Mouse (Mus musculus) lung, embryonic 14.5 days (tissue): ENCODE data around the gene Emilin2. TPM values are rescaled to one million over a fixed set of nuclear protein-coding genes. Genes with fewer than 3 reads are reported as not detected.
A peak's percentile ranks its signal among the peaks of the same experiment; 100 is the strongest.

ENCODE experiments used
- ATAC-seq: fragments of 200-750 bp; cut with Nextera tagmentation; 2 replicates; pipeline ENCODE4 v1.8.0; 2017; ENCODE audit warnings: mild to moderate bottlenecking, moderate TSS enrichment, moderate library complexity; ENCODE audit not compliant: insufficient read depth
- DNase-seq: peaks from one replicate; pipeline ENCODE4 v3.0.0-alpha.2; 2015
- H3K27ac ChIP-seq: fragments of 300-500 bp; sonication (generic); 2 replicates; pipeline ENCODE4 v1.5.1; 2014; ENCODE audit warnings: low read depth, mild to moderate bottlenecking, moderate library complexity
- H3K27me3 ChIP-seq: fragments of 300-500 bp; sonication (generic); 2 replicates; pipeline ENCODE4 v1.6.1; 2014; ENCODE audit warnings: low read length, control low read depth; ENCODE audit not compliant: insufficient read depth
- H3K36me3 ChIP-seq: fragments of 300-500 bp; sonication (generic); 2 replicates; pipeline ENCODE4 v1.6.1; 2014; ENCODE audit warnings: control low read depth; ENCODE audit not compliant: insufficient read depth
- H3K4me1 ChIP-seq: fragments of 300-500 bp; sonication (generic); 2 replicates; pipeline ENCODE4 v1.6.1; 2014; ENCODE audit warnings: antibody characterized with exemption, control low read depth; ENCODE audit not compliant: insufficient read depth
- H3K4me2 ChIP-seq: fragments of 300-500 bp; sonication (generic); 2 replicates; pipeline ENCODE4 v1.6.1; 2014; ENCODE audit warnings: mild to moderate bottlenecking
- H3K4me3 ChIP-seq: fragments of 300-500 bp; sonication (generic); 2 replicates; pipeline ENCODE4 v1.5.1; 2014; ENCODE audit warnings: low read depth, low read length
- H3K9ac ChIP-seq: fragments of 300-500 bp; sonication (generic); 2 replicates; pipeline ENCODE4 v1.6.1; 2014
- H3K9me3 ChIP-seq: fragments of 300-500 bp; sonication (generic); 2 replicates; pipeline ENCODE4 v1.6.1; 2016; ENCODE audit warnings: low read depth, low read length, control low read depth
- CTCF ChIP-seq: IDR thresholded peaks from 2 replicates; pipeline ENCODE4 v1.5.1; 2016; ENCODE audit warnings: antibody characterized with exemption, low read depth
- WGBS: fragments of 180-500 bp; shearing (Covaris S2); extraction: QIAGEN DNeasy Blood & Tissue Kit; methylation state at CpG from one replicate; pipeline ENCODE4 v1.1.7; 2014; 5-methylcytosine and 5-hydroxymethylcytosine counted together
- polyA plus RNA-seq: library from polyadenylated mRNA; unstranded; fragments of >200 nt; fragmentation: Nextera tagmentation; extraction: Ambion mirVana; gene quantifications from 2 replicates; pipeline ENCODE4 v1.2.1, GENCODE M21; 2014

The Emilin2 gene
- polyA plus RNA-seq, 1 experiment from 2014 or later: 3.8 TPM

DNA sequence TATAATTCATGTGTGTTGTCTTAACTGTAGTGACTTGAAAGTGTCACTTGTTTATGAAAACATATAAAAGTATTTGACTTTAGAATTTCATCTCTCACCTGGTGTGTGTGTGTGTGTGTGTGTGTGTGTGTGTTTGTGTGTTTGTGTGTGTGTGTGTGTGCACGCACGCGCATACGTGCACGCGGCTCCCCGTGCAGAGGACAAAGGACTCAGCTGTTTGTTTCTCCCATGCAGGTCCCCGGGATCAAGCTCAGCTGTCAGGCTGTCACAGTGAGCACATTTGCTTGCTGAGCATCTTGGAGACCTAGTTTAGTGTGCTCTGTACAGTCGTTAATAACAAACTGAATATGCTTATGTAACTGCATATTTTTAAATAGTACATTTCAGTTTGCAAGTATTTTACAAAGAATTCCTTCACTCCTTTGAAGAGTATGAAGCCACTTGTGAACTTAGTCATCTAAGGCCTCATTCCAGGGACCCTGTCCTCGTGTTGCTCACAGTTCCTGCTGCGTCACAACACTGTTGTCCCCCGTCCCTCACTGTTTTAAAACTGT is 77.7 kb downstream of the Emilin2 start:
- DNase-seq (no peak), ATAC-seq (no peak)
- Histone ChIP-seq H3K36me3 (peaks cover 70% of the 10 kb centered on the region), H3K9ac (no peak overlapping the region), H3K4me2 (no peak overlapping the region), H3K4me3 (no peak overlapping the region), H3K27me3 (no peaks in the 10 kb centered on the region), H3K27ac (no peak overlapping the region), H3K4me1 (no peaks in the 10 kb centered on the region), H3K9me3 (no peaks in the 10 kb centered on the region)
- 82% methylated on average over 12 of the region's 12 CpGs for WGBS
- no peak for TF ChIP-seq CTCF

DNA sequence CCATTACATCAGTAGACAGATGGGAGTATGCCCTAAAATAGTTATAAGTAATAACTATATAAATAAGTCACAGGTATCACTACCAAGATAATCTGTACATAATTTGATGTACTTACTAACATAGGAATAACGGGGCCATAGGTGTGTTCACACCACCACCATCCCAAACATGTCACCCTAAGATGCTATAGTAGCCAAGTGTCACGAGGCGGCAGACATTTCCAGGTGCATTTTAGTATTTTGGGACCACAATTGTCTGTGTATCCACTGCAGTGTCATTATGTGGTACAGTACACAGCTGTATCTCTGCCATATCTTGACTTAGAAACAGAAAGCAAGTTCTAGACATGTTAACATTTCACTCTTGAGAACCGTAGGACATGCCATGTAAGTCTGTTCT is 78.6 kb downstream of the Emilin2 start:
- Histone ChIP-seq H3K4me1 (no peaks in the 10 kb centered on the region), H3K27ac (no peak overlapping the region), H3K4me3 (no peak overlapping the region), H3K27me3 (no peaks in the 10 kb centered on the region), H3K36me3 (peaks cover 61% of the 10 kb centered on the region), H3K4me2 (no peak overlapping the region), H3K9me3 (no peaks in the 10 kb centered on the region), H3K9ac (no peak overlapping the region)
- WGBS: 92% methylated on average over 4 of the region's 4 CpGs
- no peak for TF ChIP-seq CTCF
- ATAC-seq: no peak
- no peak for DNase-seq

DNA sequence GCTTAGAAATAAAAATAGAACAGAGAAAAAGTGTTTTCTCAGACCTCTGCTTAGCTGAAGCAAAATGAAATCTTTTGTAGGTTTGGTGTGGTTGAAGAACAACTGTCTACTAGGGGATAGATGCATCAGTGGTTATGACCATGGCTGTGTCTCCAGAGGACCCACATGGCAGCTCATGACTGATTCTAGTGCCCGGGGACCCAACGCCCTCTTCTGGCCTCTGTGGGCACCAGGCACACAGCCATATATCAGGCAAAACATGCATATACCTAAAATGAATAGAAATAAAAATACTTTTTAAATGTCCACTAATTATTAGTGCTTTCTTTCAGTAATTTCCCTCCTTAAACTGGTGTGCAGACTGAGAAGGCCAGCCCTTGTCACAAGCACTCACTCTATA is 79.8 kb downstream of the Emilin2 start:
- Histone ChIP-seq H3K36me3 (peaks cover 49% of the 10 kb centered on the region), H3K4me2 (no peak overlapping the region)
- no peak for ATAC-seq

DNA sequence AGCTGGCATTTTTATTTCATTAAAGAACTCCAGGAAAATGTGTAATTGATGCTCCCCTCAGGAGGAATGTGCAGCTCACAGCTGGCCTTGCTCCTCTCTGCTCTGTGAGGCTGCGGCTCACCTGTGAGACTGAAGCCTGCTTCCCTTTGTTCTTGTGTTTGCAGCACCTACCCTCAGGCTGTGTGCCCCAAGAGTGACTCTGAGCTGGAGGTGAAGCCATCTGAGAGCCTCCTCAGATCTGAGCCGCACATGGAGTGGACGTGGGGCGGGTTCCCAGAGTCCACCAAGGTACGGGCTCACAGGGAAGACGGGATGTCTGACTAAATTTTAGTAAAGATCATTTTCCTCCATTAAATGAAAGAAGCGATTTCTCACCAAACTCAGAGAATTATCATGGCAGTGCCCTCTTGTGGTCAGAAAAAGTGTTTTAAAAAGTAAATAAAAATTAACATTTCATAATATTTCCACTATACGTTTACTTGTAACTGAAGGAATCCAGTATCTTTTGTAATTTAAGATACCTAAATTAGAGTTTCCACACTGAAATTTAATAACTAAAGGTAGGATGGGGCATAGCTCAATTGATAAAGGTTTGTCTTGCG is 81.6 kb downstream of the Emilin2 start:
- peak; percentile 48; the same call in 1 of the 2 replicates for TF ChIP-seq CTCF
- H3K9ac ChIP-seq: no peak overlapping the region
- no peak overlapping the region for H3K27ac ChIP-seq
- no peaks in the 10 kb centered on the region for H3K4me1 ChIP-seq
- H3K9me3 ChIP-seq: no peaks in the 10 kb centered on the region
- no peak overlapping the region for H3K4me3 ChIP-seq
- 65% methylated on average over 9 of the region's 9 CpGs for WGBS
- H3K4me2 ChIP-seq: no peak overlapping the region
- H3K36me3 ChIP-seq: peaks cover 40% of the 10 kb centered on the region
- ATAC-seq (no peak), DNase-seq (peak; percentile 72)
- H3K27me3 ChIP-seq: no peaks in the 10 kb centered on the region

More for the DNA sequence above, 79.8 kb downstream of the Emilin2 start:
- Histone ChIP-seq H3K27me3 (no peaks in the 10 kb centered on the region), H3K9me3 (no peaks in the 10 kb centered on the region), H3K27ac (no peak overlapping the region), H3K4me1 (no peaks in the 10 kb centered on the region), H3K9ac (no peak overlapping the region), H3K4me3 (no peak overlapping the region)
- 85% methylated on average over 2 of the region's 2 CpGs for WGBS
- no peak for DNase-seq
- no peak for TF ChIP-seq CTCF

DNA sequence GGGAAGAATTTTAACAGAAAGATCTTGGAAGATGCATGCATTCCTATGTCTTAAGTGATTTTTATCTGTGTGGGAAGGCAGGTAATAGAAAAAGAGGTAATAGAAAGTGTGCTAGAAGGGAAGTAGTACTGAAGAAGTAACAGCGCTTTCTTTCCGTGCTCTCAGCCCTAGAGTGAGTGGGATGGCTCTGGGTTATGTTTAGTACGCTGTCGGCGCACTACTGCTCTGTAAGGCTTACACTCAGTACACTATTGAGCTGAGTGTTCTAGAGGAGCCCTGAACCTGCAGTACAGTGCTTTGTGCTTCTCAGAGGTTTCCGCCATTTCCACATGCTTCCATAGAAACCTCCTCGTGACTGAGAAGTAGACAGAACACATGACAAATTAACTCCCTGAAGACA is 83.1 kb downstream of the Emilin2 start:
- H3K36me3 ChIP-seq: peaks cover 35% of the 10 kb centered on the region
- H3K27ac ChIP-seq: no peak overlapping the region
- DNase-seq (no peak), ATAC-seq (no peak)
- H3K4me3 ChIP-seq: no peak overlapping the region
- 82% methylated on average over 7 of the region's 7 CpGs for WGBS
- H3K4me2 ChIP-seq: no peak overlapping the region
- H3K4me1 ChIP-seq: no peaks in the 10 kb centered on the region
- no peak overlapping the region for H3K9ac ChIP-seq
- no peaks in the 10 kb centered on the region for H3K9me3 ChIP-seq
- no peaks in the 10 kb centered on the region for H3K27me3 ChIP-seq
- no peak for TF ChIP-seq CTCF

DNA sequence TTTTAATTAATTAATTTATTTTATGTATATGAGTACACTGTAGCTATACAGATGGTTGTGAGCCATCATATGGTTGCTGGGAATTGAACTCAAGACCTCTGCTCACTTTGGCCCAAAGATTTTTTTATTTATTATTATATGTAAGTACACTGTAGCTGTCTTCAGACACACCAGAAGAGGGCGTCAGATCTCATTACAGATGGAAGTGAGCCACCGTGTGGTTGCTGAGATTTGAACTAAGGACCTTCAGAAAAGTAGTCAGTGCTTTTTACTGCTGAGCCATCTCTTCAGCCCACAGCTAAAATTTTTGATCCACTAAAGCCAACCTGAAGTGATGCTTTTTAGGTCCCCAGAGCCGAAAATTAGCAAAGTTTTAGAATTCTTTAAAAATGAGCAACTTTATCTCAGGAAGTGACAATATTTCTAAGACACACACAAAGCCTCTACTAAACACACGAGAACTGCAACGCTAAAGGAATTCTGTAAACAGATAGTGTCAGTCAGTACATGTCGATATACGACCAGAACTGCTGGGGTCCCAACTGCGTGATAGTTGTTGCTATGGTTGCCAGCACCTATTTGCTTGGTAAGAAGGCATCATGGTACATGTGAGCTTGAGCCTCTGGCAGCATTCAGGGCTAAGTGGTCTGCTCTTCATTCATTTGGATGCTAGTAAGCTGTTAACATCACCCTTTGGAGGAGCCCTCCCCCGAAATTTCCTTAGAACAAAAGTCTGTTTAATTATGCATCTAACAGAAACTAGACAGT is 84.5 kb downstream of the Emilin2 start:
- ATAC-seq (no peak), DNase-seq (no peak)
- Histone ChIP-seq H3K9ac (no peak overlapping the region), H3K4me1 (no peaks in the 10 kb centered on the region), H3K36me3 (peaks cover 24% of the 10 kb centered on the region), H3K9me3 (no peaks in the 10 kb centered on the region), H3K4me2 (no peak overlapping the region), H3K27me3 (no peaks in the 10 kb centered on the region), H3K27ac (no peak overlapping the region), H3K4me3 (no peak overlapping the region)
- 72% methylated on average over 9 of the region's 9 CpGs for WGBS
- TF ChIP-seq CTCF: no peak

DNA sequence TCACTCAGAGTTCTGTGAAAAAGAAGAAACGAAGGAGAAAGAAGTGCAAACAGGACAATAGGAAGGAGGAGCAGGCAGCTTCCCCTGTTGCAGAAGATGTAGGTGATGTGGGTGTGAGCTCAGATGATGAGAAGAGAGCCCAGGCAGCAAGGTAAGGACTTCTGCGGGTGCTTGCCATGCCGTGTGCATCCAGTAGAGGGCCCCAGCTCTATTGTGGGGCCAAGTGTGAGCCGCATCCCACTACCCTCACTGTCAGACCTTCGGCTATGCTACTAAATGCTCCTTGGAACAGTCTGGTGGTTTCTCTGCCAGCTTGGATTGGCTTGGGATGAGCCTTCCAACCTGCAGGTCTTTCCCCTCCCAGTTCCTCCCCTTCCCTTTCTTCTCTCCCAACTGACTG is 86.7 kb downstream of the Emilin2 start:
- Histone ChIP-seq H3K9ac (no peak overlapping the region), H3K27me3 (no peaks in the 10 kb centered on the region), H3K4me2 (no peak overlapping the region), H3K36me3 (peaks cover 16% of the 10 kb centered on the region; the same call in 1 of the 2 replicates), H3K27ac (no peak overlapping the region), H3K4me1 (no peaks in the 10 kb centered on the region), H3K4me3 (no peak overlapping the region), H3K9me3 (no peaks in the 10 kb centered on the region)
- ATAC-seq: no peak
- DNase-seq: peak; percentile 48
- peak; percentile 62 for TF ChIP-seq CTCF
- WGBS: 36% methylated on average over 5 of the region's 5 CpGs
